Mouse (Mus musculus): ENCODE results near the gene Clic1. TPM values are rescaled to one million over a fixed set of nuclear protein-coding genes. Genes with fewer than 3 reads are reported as not detected.
A peak's percentile ranks its signal among the peaks of the same experiment; 100 is the strongest.

The Clic1 gene
- polyA plus RNA-seq, 1 experiment from 2014 or later = 186 TPM

DNA sequence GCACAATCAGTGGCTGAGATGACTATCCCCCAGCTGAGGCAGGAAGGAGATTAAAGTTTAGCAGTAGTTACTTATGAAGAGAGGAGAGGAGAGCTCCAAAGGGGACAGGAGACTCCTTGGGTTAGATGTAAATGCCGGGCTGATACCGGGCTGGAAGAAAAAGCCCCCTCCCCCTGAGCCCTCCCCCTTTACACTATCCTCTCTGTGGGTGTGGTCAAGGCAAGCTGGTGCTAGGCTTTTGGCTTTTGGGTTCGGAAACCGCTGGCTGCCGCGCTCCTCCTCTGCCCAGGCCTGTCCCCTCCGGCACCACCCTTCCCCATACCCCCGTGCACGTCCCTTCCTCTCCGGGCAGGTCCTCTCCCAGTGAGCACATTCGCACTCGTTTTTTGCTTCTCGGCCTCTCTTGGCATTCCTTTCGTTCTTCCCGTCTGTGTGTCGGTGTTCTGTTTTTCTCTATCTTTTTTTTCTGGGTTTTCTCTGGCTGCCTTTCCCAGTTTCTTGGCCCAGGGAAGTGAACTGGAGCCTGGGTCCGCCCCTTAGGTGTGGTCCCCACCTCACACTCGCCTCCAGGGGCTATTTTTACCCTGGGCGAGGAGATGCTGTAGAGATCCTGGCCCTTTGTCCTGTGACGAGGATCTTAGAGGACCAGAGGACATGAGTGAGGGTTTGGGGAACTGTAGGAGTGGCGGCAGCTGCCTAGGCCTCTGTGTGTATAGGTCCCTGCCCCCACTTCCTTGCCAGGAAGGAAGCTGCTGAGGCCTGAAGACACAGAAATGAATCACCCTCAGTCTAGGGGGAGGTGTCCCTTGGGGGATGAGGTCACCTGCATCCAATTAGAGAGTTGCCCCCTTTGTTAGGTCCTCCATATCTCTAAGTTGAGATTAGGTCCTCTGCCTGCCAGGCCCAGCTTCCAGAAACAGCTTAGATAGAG, 1.7 kb downstream of the Clic1 start:
- Histone ChIP-seq H3K4me1 (peaks cover 61% of the 10 kb centered on the region), H3K9me3 (replicated peaks) (no peaks in the 10 kb centered on the region), H3K27ac (peak overlapping the region; percentile 95), H3K36me3 (peaks cover 43% of the 10 kb centered on the region), H3K27me3 (ENCODE audit: low read depth, poor library complexity, severe bottlenecking) (no peaks in the 10 kb centered on the region), H3K4me3 (peak overlapping the region; percentile 76)
- under 1% methylated on average over 21 of the region's 21 CpGs for WGBS
- DNase-seq (ENCODE audit: low spot score) = peak; percentile 75

DNA sequence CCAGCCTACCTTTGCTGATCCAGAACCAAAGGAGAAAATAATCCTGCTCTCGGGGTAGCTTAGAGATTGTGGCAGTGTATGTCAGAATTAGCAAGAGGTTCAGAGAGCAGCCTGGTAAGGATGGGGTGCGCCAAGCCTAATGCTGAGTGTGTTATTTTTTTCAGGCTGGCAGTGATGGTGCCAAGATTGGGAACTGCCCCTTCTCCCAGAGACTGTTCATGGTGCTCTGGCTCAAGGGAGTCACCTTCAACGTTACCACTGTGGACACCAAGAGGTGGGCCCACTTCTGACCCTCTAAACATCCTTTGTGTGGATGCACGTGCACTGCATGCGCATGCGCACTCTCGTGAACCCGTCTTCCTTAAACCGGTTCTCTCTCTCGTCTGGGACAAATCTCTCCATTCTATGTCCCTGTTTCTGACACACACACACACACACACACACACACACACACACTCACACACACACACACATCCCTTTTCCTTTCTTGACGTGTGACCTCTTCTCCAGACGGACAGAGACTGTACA, 2.6 kb downstream of the Clic1 start:
- Histone ChIP-seq H3K4me3 (peak overlapping the region; percentile 76), H3K27ac (peak overlapping the region; percentile 95; the same call in 1 of the 2 replicates), H3K36me3 (peaks cover 52% of the 10 kb centered on the region), H3K27me3 (ENCODE audit: low read depth, poor library complexity, severe bottlenecking) (no peaks in the 10 kb centered on the region), H3K4me1 (peaks cover 53% of the 10 kb centered on the region), H3K9me3 (replicated peaks) (no peaks in the 10 kb centered on the region)
- WGBS = 84% methylated on average over 12 of the region's 12 CpGs
- DNase-seq (ENCODE audit: low spot score) = no peak

DNA sequence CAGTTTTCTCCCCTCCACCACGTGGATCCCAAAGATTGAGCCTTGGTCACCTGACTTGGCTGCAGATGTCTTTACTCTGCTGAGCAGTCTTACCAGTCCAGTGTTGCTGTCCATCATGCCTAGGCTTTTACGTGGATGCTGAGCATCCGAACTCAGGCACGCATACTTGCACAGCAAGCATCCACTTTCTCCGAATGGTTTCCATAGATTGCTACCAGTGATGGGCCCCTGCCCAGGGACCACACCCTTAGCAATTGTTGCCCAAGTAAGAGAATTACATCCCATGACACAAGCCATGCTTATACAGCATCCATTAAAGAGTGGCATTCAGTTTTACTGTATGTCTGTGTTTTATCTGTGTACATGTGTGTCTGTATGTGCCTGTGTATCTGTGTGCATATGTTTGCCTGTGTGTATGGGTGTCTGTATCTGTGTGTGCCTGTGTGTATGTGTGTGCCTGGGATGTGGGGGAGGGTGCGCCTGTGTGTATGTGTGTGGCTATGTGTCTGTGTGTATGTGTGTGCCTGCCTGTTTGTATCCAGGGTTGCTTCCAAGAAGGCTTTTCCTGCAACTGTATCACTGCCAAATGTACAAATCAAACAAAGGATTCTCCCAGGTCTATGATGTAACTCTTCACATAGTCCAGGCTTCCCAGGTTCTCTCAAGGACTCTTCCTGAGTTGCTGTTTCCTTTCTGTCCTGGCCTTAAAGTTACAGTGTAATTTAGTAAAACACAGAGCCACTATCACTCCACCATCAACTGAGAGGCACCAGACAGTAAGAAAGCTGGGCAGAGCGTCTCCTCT, 6.1 kb downstream of the Clic1 start:
- Histone ChIP-seq H3K4me3 (no peak overlapping the region), H3K36me3 (peaks cover 72% of the 10 kb centered on the region), H3K27ac (no peak overlapping the region), H3K27me3 (ENCODE audit: low read depth, poor library complexity, severe bottlenecking) (no peaks in the 10 kb centered on the region), H3K4me1 (peaks cover 40% of the 10 kb centered on the region), H3K9me3 (replicated peaks) (no peaks in the 10 kb centered on the region)
- 95% methylated on average over 7 of the region's 7 CpGs for WGBS
- no peak for DNase-seq (ENCODE audit: low spot score)

DNA sequence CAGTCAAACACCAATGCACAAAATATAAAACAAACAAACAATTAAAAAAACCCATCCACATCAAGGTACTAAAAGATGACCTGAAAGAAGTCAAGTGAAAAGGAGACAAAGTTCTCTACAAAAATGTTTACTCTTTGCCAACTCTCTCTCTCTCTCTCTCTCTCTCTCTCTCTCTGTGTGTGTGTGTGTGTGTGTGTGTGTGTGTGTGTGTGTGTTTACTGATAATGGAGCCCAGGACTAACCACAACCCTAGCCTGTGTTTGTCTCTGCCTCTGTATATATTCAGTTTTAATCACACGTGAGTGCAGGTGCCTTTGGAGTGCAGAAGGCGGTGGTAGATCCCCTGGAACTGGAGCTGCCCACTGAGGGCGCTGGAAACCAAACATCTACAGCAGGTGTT, 7.3 kb downstream of the Clic1 start:
- Histone ChIP-seq H3K4me3 (no peak overlapping the region), H3K9me3 (replicated peaks) (no peaks in the 10 kb centered on the region), H3K27ac (no peak overlapping the region), H3K27me3 (ENCODE audit: low read depth, poor library complexity, severe bottlenecking) (peaks cover under 1% of the 10 kb centered on the region; the same call in 1 of the 2 replicates), H3K4me1 (peaks cover 37% of the 10 kb centered on the region), H3K36me3 (peaks cover 83% of the 10 kb centered on the region)
- WGBS = 83% methylated on average over 3 of the region's 3 CpGs
- no peak for DNase-seq (ENCODE audit: low spot score)

DNA sequence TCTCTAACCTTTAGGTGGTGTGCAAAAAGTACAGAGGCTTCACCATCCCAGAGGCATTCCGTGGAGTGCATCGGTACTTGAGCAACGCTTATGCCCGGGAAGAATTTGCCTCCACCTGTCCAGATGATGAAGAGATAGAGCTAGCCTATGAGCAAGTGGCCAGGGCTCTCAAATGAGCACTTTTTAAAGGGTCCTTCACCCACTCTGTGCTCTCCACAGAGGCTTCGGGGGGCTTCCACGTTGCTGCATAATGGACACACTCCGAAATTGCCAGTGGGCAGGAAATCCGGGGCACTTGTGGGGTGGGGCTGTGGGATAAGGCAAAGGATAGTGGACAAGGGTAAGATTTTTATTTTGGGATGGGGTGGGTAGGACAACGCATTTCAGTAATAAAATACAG, 8.6 kb downstream of the Clic1 start:
- H3K27ac ChIP-seq = peak overlapping the region; percentile 96
- no peaks in the 10 kb centered on the region for H3K9me3 ChIP-seq (replicated peaks)
- peaks cover 31% of the 10 kb centered on the region for H3K4me1 ChIP-seq
- no peak for DNase-seq (ENCODE audit: low spot score)
- peaks cover 83% of the 10 kb centered on the region for H3K36me3 ChIP-seq
- H3K4me3 ChIP-seq = peak overlapping the region; percentile 78
- 61% methylated on average over 9 of the region's 9 CpGs for WGBS
- peaks cover 11% of the 10 kb centered on the region for H3K27me3 ChIP-seq (ENCODE audit: low read depth, poor library complexity, severe bottlenecking)

DNA sequence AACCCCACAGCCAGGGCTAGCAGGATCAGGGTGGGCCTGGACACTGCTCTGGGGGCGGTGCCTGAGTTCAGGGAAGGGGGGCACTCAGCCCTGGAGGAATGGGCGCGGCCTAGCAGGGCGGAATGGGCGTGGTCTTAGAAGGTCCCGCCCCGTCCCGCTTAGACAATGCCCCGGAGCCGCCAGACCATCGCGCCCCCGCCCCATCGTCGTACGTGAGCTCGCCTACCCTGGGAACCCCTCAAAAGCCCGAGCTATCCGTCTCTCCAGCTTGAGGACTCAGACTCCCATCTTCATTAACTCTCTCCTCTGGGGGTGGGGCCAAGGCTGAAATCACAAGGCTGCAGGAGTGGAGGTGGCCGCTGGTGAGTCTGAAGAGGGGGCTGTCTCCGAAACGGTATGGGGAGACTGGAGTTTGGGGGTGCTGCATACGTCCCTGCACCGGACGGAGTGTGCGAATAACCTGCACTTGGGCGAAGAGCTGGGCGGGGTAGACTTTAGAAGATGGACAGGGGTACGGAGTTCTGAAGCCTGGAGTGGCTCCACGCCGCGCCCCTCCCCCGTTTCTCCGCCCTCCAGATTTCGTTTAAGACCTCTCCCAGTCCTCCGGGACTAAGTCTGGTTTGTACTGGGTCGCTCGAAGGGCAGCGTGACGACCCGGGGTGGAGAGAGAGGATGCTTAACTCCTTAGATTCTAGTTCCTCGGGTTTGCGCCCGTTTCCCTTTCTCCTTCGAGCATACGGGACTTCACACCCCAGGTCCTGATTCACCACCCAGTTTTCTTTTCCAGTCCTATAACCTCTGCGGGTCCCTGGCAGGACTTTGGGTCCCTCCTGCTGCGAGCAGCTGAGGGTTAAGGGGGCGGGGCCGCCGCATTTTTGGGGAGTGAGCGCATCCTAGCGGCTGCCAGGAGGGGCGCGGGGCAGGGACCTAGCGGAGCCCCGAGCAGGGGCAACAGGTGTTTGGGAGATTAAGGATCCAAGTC, 9.4 kb downstream of the Clic1 start, which contains the start of gene Ddah2:
Gene Ddah2 (plus strand): TSS at position 125 of the 982 bp plus-strand sequence.
- Histone ChIP-seq H3K4me3 (peak within 1 kb of the TSS; percentile 78), H3K27ac (peak within 1 kb of the TSS; percentile 96), H3K4me1 (peaks cover 33% of the 10 kb centered on the region), H3K27me3 (ENCODE audit: low read depth, poor library complexity, severe bottlenecking) (peaks cover 20% of the 10 kb centered on the region), H3K36me3 (peaks cover 80% of the 10 kb centered on the region), H3K9me3 (replicated peaks) (no peaks in the 10 kb centered on the region)
- under 1% methylated on average over 57 of the region's 57 CpGs for WGBS
- peak; percentile 95 for DNase-seq (ENCODE audit: low spot score)

DNA sequence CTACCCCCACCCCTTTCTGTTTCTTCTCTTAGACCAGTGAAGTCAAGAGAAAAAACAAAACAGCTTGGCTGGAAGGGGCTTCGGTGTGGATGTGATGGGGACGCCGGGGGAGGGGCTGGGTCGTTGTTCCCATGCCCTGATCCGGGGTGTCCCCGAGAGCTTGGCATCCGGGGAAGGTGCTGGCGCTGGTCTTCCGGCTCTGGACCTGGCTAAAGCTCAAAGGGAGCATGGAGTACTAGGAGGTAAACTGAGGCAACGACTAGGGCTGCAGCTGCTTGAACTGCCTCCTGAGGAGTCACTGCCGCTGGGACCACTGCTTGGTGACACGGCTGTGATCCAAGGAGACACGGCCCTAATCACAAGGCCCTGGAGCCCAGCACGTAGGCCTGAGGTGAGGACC, 10.3 kb downstream of the Clic1 start:
- DNase-seq (ENCODE audit: low spot score) = no peak
- H3K27ac ChIP-seq = peak overlapping the region; percentile 96
- peaks cover 42% of the 10 kb centered on the region for H3K4me1 ChIP-seq
- H3K9me3 ChIP-seq (replicated peaks) = no peaks in the 10 kb centered on the region
- peaks cover 27% of the 10 kb centered on the region for H3K27me3 ChIP-seq (ENCODE audit: low read depth, poor library complexity, severe bottlenecking)
- H3K36me3 ChIP-seq = peaks cover 72% of the 10 kb centered on the region
- 29% methylated on average over 14 of the region's 14 CpGs for WGBS
- peak overlapping the region; percentile 78 for H3K4me3 ChIP-seq

DNA sequence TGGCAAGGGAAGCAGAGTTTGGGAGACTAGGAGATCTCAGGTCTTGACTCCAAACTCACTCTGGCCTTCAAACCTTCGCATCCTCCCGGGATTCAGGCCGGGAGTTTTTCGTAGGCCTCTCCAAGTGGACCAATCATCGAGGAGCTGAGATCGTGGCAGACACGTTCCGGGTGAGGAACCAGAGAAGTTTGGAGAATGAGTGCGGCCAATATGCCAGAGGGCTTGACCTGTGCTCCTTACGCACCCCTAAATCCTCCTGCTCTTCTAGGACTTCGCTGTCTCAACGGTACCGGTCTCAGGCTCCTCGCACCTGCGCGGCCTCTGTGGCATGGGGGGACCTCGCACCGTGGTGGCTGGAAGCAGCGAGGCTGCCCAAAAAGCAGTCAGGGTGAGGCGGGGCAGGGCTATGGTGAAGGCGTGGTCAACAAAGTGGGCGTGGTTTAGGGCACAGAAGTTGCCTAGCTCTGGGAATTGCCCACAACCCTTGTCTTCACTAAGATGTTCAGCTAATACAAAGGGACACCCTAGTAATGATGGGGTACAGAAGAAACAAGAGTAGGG, 11.1 kb downstream of the Clic1 start:
- Histone ChIP-seq H3K9me3 (replicated peaks) (no peaks in the 10 kb centered on the region), H3K4me1 (peaks cover 49% of the 10 kb centered on the region), H3K27ac (no peak overlapping the region), H3K36me3 (peaks cover 64% of the 10 kb centered on the region), H3K4me3 (peak overlapping the region; percentile 78), H3K27me3 (ENCODE audit: low read depth, poor library complexity, severe bottlenecking) (peaks cover 35% of the 10 kb centered on the region)
- no peak for DNase-seq (ENCODE audit: low spot score)
- WGBS = 60% methylated on average over 22 of the region's 22 CpGs

DNA sequence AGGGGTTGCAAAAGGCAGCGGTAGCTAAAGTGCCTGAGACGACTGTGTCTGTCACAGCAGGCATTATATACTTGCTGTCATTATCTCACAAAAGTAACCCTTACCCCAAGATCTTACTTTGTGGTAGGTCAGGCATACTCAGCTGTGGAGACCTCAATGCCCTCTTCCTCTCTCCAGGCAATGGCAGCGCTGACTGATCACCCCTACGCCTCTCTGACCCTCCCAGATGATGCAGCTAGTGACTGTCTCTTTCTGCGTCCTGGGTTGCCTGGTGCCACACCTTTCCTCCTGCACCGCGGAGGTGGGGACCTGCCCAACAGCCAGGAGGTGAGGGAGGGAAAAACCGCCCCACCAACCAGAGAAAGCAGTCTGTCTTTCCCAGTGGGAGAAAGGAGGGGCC, 11.5 kb downstream of the Clic1 start:
- Histone ChIP-seq H3K4me1 (peaks cover 52% of the 10 kb centered on the region), H3K36me3 (peaks cover 59% of the 10 kb centered on the region)

DNA sequence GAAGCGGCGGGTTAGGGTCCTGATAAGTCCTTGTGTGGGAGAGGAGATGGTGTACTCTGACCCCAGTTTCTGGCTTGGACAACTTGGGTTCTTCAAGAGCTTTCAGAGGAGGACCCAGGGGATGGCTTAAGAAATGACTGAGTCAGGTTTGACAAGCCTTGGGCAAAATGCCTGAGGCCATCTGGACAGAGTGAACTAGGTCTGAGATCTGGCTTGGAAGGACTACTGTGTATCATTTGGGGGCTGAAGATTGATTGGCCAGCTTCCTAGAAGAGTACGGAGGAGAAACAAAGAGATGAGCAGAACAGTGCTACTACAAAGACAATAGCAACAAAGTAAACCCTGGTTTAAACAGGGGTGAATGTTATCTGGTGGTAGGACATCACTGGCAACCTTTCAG, 13.7 kb downstream of the Clic1 start:
- no peak overlapping the region for H3K27ac ChIP-seq
- H3K36me3 ChIP-seq = peaks cover 39% of the 10 kb centered on the region
- H3K27me3 ChIP-seq (ENCODE audit: low read depth, poor library complexity, severe bottlenecking) = peaks cover 61% of the 10 kb centered on the region
- H3K4me3 ChIP-seq = no peak overlapping the region
- no peaks in the 10 kb centered on the region for H3K9me3 ChIP-seq (replicated peaks)
- WGBS = 95% methylated on average over 3 of the region's 3 CpGs
- H3K4me1 ChIP-seq = peaks cover 47% of the 10 kb centered on the region
- DNase-seq (ENCODE audit: low spot score) = no peak

More for the DNA sequence above, 11.5 kb downstream of the Clic1 start:
- Histone ChIP-seq H3K27ac (no peak overlapping the region), H3K4me3 (peak overlapping the region; percentile 18; the same call in 1 of the 2 replicates), H3K9me3 (replicated peaks) (no peaks in the 10 kb centered on the region), H3K27me3 (ENCODE audit: low read depth, poor library complexity, severe bottlenecking) (peaks cover 39% of the 10 kb centered on the region)
- DNase-seq (ENCODE audit: low spot score) = no peak
- WGBS = 81% methylated on average over 8 of the region's 8 CpGs

DNA sequence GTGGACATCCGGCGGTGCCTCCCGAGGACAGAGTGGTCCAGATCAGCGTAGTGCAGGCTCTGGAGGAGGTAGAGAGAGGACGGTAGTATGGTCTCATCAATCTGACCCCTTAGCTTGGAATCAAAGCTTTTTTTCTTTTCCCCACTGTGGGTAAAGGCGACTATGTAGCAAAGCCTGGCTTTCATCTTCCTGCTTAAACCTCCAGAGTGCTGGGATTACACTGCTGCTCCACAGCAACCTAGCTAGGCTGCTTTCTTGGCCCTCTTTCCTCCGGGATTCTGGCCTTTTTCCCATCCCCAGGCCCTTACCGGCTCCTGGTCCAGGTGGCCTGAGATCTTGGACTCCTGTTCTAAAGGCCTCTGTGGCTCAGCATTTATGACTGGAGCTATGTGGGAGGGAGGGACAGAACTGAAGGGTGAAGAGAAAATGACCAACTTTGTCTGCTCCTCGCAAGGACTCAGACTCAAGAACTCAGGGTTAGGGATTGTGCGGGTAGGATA, 14.7 kb downstream of the Clic1 start:
- Histone ChIP-seq H3K9me3 (replicated peaks) (no peaks in the 10 kb centered on the region), H3K4me3 (peak overlapping the region; percentile 50), H3K4me1 (peaks cover 44% of the 10 kb centered on the region), H3K27ac (peak overlapping the region; percentile 21; the same call in 1 of the 2 replicates), H3K27me3 (ENCODE audit: low read depth, poor library complexity, severe bottlenecking) (peaks cover 67% of the 10 kb centered on the region), H3K36me3 (peaks cover 39% of the 10 kb centered on the region)
- WGBS = 29% methylated on average over 10 of the region's 10 CpGs
- DNase-seq (ENCODE audit: low spot score) = no peak

All from limb, embryonic 10.5 days (tissue).